Mouse (Mus musculus) hindbrain, postnatal 0 days (tissue): ENCODE results near the gene Dync1h1. TPM values are rescaled to one million over a fixed set of nuclear protein-coding genes. Genes with fewer than 3 reads are reported as not detected.
"Not testable (repeated sequence)": the region's sequence is repeated elsewhere in the genome, so short reads cannot be mapped to it uniquely, and the experiment has no call there.

Experiments used
- ATAC-seq: fragments of 200-750 bp; cut with Nextera tagmentation; 2 replicates; pipeline ENCODE4 v1.8.0; 2017; ENCODE audit warnings: mild to moderate bottlenecking, moderate TSS enrichment, moderate library complexity
- DNase-seq: peaks from one replicate; pipeline ENCODE4 v3.0.0-alpha.2; 2015; ENCODE audit warnings: low spot score
- H3K27ac ChIP-seq: fragments of 300-500 bp; sonication (generic); 2 replicates; pipeline ENCODE4 v1.5.1; 2014; ENCODE audit warnings: mild to moderate bottlenecking
- H3K27me3 ChIP-seq: fragments of 300-500 bp; sonication (generic); 2 replicates; pipeline ENCODE4 v1.6.1; 2014; ENCODE audit warnings: low read length, mixed read lengths; ENCODE audit not compliant: insufficient read depth
- H3K36me3 ChIP-seq: fragments of 300-500 bp; sonication (generic); 2 replicates; pipeline ENCODE4 v1.6.1; 2014; ENCODE audit warnings: low read length, mixed read lengths; ENCODE audit not compliant: insufficient read depth
- H3K4me1 ChIP-seq: fragments of 300-500 bp; sonication (generic); 2 replicates; pipeline ENCODE4 v1.6.1; 2014; ENCODE audit warnings: antibody characterized with exemption, low read length, mixed read lengths; ENCODE audit not compliant: insufficient read depth
- H3K4me2 ChIP-seq: fragments of 300-500 bp; sonication (generic); 2 replicates; pipeline ENCODE4 v1.6.1; 2014; ENCODE audit warnings: low read depth, mild to moderate bottlenecking, low read length, moderate library complexity, mixed read lengths
- H3K4me3 ChIP-seq: fragments of 300-500 bp; sonication (generic); 2 replicates; pipeline ENCODE4 v1.5.1; 2014; ENCODE audit warnings: low read length
- H3K9ac ChIP-seq: fragments of 300-500 bp; sonication (generic); replicated peaks from 2 replicates; pipeline ENCODE4 v1.6.1; 2014; ENCODE audit warnings: mild to moderate bottlenecking, low read length, moderate library complexity, mixed read lengths
- H3K9me3 ChIP-seq: fragments of 300-500 bp; sonication (generic); 2 replicates; pipeline ENCODE4 v1.6.1; 2016; ENCODE audit warnings: low read length, mixed read lengths
- CTCF ChIP-seq: IDR thresholded peaks from 2 replicates; pipeline ENCODE4 v1.5.1; 2016; ENCODE audit warnings: antibody characterized with exemption, control low read depth, low read depth
- WGBS: fragments of 180-500 bp; shearing (Covaris S2); extraction: QIAGEN DNeasy Blood & Tissue Kit; methylation state at CpG from one replicate; pipeline ENCODE4 v1.1.7; 2014; 5-methylcytosine and 5-hydroxymethylcytosine counted together
- polyA plus RNA-seq: library from polyadenylated mRNA; unstranded; fragments of >200 nt; fragmentation: Nextera tagmentation; extraction: Ambion mirVana; gene quantifications from 2 replicates; pipeline ENCODE4 v1.2.1, GENCODE M21; 2015
- total RNA-seq: library from RNA; depleted of rRNA; stranded (reverse); fragments of >200 nt; gene quantifications from 2 replicates; pipeline ENCODE4 v1.2.3, GENCODE M21; 2014

Gene Dync1h1
- total and polyA plus RNA-seq, 2 experiments from 2014 or later = 57.6 to 262 TPM

DNA sequence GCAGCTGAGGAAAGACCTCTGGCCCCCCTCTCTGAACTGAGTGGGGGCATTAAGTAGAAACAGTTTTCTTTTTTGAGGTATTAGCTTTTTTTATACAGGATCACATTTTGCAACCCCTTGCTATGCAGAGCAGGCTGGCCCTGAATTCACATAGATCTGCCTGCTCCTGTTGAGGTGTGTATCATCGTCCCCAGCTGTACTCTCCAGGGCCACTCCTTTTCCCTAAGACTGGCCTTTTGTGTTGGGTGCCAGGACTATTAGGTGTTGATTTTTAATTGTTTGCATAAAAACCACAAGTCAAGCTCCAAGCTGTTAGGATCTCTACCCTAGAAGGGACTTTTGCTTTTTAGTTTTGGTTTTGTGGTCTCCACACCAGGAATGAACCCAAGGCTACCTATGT is 96.8 kb downstream of the Dync1h1 start:
- no peak overlapping the region for H3K27ac ChIP-seq
- H3K36me3 ChIP-seq = peaks cover 4% of the 10 kb centered on the region; the same call in 1 of the 2 replicates
- WGBS = 87% methylated on average over 1 of the region's 1 CpGs
- ATAC-seq (no peak), DNase-seq (no peak)
- H3K9ac ChIP-seq = no peak overlapping the region
- no peak for TF ChIP-seq CTCF
- no peaks in the 10 kb centered on the region for H3K9me3 ChIP-seq
- no peaks in the 10 kb centered on the region; the same call in 1 of the 2 replicates for H3K4me1 ChIP-seq
- no peak overlapping the region for H3K4me2 ChIP-seq
- H3K4me3 ChIP-seq = no peak overlapping the region
- no peaks in the 10 kb centered on the region for H3K27me3 ChIP-seq

DNA sequence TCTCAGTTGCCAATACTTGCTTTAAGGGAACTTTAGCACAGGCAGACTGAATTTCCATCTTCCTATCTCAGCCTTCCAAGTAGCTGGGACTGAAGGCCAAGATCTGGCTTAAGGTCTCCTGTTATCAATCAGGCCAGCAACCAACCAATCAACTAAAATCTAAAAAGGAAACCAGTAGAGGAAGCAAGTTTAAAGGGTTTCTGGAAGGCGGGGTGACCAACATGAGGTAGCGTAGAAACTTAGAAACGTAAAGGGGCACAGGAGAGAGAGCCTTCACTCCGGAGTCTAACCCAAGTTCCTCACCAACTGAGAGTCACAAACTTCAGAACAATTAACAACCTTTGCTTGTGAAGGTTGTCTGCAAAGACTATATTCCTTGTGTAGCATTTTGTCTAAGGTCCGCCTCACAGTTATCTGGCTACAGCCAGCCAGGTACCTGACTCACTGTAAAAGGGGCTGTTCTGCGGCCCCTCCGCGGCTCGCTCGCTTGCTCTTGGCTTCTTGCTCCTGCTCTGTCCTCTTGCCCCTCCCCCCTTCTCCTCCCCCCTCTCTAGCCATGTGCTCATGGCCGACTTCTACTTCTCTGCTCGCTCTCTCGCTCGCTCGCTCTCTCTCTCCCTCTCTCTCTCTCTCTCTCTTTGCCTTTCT is 97.4 kb downstream of the Dync1h1 start:
- TF ChIP-seq CTCF = no peak
- Histone ChIP-seq H3K4me1 (no peaks in the 10 kb centered on the region; the same call in 1 of the 2 replicates), H3K36me3 (peaks cover 4% of the 10 kb centered on the region; the same call in 1 of the 2 replicates), H3K4me2 (no peak overlapping the region), H3K27ac (no peak overlapping the region), H3K9me3 (no peaks in the 10 kb centered on the region), H3K27me3 (no peaks in the 10 kb centered on the region), H3K9ac (no peak overlapping the region), H3K4me3 (no peak overlapping the region)
- ATAC-seq (no peak), DNase-seq (no peak)
- 51% methylated on average over 15 of the region's 15 CpGs for WGBS

DNA sequence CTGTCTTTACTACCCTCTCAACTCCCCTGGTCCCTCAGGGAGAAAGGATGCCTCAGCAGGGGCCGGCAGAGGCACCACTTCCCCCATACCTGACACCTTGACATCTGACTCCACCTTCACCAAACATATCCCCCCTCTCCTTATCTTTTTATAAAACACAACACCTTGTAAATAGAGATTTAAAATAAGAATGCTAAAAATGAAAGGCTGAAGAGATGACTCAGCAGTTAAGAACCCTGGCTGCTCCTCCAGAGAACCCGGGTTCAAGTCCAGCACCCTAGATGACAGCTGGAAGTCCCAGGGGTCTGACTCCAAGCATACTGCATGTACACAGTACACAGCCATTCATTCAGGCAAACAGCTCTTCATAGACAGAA is 97.9 kb downstream of the Dync1h1 start:
- WGBS = 60% methylated on average over 2 of the region's 2 CpGs
- no peaks in the 10 kb centered on the region for H3K9me3 ChIP-seq
- no peak overlapping the region for H3K4me3 ChIP-seq
- peaks cover 4% of the 10 kb centered on the region; the same call in 1 of the 2 replicates for H3K36me3 ChIP-seq
- no peaks in the 10 kb centered on the region; the same call in 1 of the 2 replicates for H3K4me1 ChIP-seq
- H3K27me3 ChIP-seq = no peaks in the 10 kb centered on the region
- no peak overlapping the region for H3K4me2 ChIP-seq
- H3K9ac ChIP-seq = no peak overlapping the region
- ATAC-seq = no peak
- TF ChIP-seq CTCF = no peak
- H3K27ac ChIP-seq = no peak overlapping the region
- DNase-seq = no peak

DNA sequence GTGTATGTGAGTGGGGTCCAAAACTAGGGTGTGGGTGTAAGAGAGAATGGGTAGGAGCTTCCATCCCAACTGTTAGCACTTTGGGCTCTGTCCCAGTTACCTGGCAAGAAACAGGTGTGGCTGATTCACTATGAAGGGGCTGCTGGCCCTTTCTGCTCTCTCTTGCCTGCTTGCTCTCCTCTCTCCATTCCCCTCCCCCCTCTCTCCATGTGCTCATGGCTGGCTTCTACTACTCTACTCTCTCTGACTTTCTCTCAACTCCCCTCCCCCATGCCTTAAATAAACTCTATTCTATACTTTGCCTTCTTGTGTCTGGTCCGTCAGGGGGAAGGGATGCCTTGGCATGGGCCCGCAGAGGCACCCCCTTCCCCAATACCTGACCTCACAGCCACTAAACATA is 99.5 kb downstream of the Dync1h1 start:
- Histone ChIP-seq H3K4me3 (no peak overlapping the region), H3K36me3 (no peaks in the 10 kb centered on the region), H3K4me1 (no peaks in the 10 kb centered on the region), H3K9me3 (no peaks in the 10 kb centered on the region), H3K9ac (no peak overlapping the region), H3K4me2 (no peak overlapping the region), H3K27ac (no peak overlapping the region), H3K27me3 (no peaks in the 10 kb centered on the region)
- ATAC-seq (no peak), DNase-seq (no peak)
- TF ChIP-seq CTCF = no peak
- WGBS = 60% methylated on average over 2 of the region's 2 CpGs

DNA sequence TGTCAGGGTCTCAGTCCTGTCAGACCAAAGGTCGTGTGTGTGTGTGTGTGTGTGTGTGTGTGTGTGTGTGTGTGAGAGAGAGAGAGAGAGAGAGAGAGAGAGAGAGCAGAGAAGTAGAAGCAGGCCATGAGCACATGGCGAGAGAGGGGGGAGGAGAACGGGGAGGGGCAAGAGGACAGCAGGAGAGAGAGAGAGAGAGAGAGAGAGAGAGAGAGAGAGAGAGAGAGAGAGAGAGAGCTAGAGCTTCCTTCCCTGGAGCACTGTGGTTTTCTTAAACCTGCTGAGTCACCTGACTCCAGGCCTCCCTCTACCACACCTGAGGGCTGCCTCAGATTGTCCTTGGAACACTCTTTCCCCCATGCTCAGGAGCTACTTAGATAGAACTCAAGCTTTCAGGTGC is 100.1 kb downstream of the Dync1h1 start:
- H3K27ac ChIP-seq, H3K36me3 ChIP-seq, H3K4me1 ChIP-seq, H3K4me3 ChIP-seq, H3K9me3 ChIP-seq, H3K27me3 ChIP-seq, H3K4me2 ChIP-seq, ATAC-seq, DNase-seq, H3K9ac ChIP-seq: not testable (repeated sequence)
- WGBS = 50% methylated on average over 3 of the region's 3 CpGs

DNA sequence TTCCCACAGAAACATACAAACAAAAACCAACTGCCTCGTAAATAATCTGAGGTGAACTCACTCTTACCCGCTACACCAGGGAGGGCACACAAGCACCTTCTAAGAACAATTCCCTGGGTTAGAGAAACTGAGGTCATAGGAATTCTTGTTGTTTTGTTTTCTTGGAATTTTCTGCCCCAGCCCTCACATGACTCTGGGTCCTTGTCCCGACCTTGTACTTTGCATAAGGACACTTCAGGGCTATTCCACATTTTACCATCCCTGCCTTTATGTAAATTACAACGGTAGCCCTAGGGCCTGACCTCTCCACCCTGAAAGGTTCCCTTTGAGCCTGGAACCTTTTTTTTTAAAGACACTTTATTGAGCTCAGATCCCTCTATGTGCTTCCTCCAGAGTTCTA is 101.3 kb downstream of the Dync1h1 start, which contains the start of gene Hsp90aa1:
Gene Hsp90aa1 (minus strand): TSS at position 173 of the 400 bp plus-strand sequence.
- H3K9ac ChIP-seq = no peak within 1 kb of the TSS

DNA sequence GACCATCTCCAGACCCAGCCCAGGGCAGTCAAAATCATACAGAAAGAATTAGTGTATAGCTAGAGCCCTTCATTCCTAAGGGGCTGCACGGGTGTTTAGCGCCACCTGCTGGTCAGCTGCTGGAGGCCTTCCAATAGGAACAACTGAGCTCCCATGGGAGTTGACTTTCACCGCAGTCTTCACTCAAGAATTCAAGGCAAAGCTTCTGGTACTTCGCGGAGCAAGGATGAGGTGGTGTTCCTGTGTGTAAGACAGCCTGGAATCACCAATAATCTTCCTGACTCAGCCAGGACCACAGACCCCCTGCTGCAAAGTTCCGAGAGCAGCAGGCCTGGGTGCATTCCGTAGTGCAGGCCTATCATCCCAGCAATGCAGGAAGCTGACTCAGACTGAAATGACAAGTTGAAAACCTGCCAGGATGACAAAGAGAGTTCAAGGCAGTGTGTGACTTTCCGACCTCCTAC is 101.8 kb downstream of the Dync1h1 start:
- H3K9ac ChIP-seq = no peak overlapping the region
- no peaks in the 10 kb centered on the region for H3K9me3 ChIP-seq
- peak; percentile 94 for DNase-seq
- no peak overlapping the region for H3K27ac ChIP-seq
- H3K4me3 ChIP-seq = no peak overlapping the region
- H3K27me3 ChIP-seq = no peaks in the 10 kb centered on the region
- H3K4me2 ChIP-seq = no peak overlapping the region
- 0 out of 2 replicates have a peak, but pooled peaks cover 6% of the 10 kb centered on the region for H3K4me1 ChIP-seq
- peak; percentile 94 for TF ChIP-seq CTCF
- WGBS = 32% methylated on average over 8 of the region's 8 CpGs
- ATAC-seq = peak; percentile 48; the same call in 1 of the 2 replicates
- no peaks in the 10 kb centered on the region for H3K36me3 ChIP-seq

More for the DNA sequence above, 101.3 kb downstream of the Dync1h1 start, which contains the start of gene Hsp90aa1:
- Histone ChIP-seq H3K27ac (no peak within 1 kb of the TSS), H3K4me1 (0 out of 2 replicates have a peak, but pooled peaks cover 6% of the 10 kb centered on the region), H3K36me3 (no peaks in the 10 kb centered on the region), H3K4me3 (no peak within 1 kb of the TSS), H3K4me2 (no peak within 1 kb of the TSS), H3K9me3 (no peaks in the 10 kb centered on the region), H3K27me3 (no peaks in the 10 kb centered on the region)
- ATAC-seq (no peak), DNase-seq (no peak)
- 45% methylated on average over 4 of the region's 4 CpGs for WGBS
- TF ChIP-seq CTCF = no peak
